Mouse (Mus musculus) intestine, embryonic 14.5 days (tissue): ENCODE data around the gene Glul. TPM values are rescaled to one million over a fixed set of nuclear protein-coding genes. Genes with fewer than 3 reads are reported as not detected.
A peak's percentile ranks its signal among the peaks of the same experiment; 100 is the strongest.

ENCODE experiments used
- ATAC-seq: fragments of 200-750 bp; cut with Nextera tagmentation; replicated peaks from 2 replicates; pipeline ENCODE4 v1.8.0; 2017; ENCODE audit warnings: low read depth, moderate number of reproducible peaks, moderate TSS enrichment, moderate library complexity; ENCODE audit not compliant: low FRiP score, low TSS enrichment
- DNase-seq: peaks from one replicate; pipeline ENCODE4 v3.0.0-alpha.2; 2018; ENCODE audit warnings: low spot score
- H3K27ac ChIP-seq: fragments of 300-500 bp; sonication (generic); 2 replicates; pipeline ENCODE4 v1.5.1; 2014; ENCODE audit warnings: low read depth, mild to moderate bottlenecking, control low read depth
- H3K27me3 ChIP-seq: fragments of 300-500 bp; sonication (generic); replicated peaks from 2 replicates; pipeline ENCODE4 v1.6.1; 2014; ENCODE audit warnings: low read length, control low read depth; ENCODE audit not compliant: control insufficient read depth, insufficient read depth
- H3K36me3 ChIP-seq: fragments of 300-500 bp; sonication (generic); 2 replicates; pipeline ENCODE4 v1.6.1; 2014; ENCODE audit warnings: low read length, control low read depth; ENCODE audit not compliant: control insufficient read depth, insufficient read depth
- H3K4me1 ChIP-seq: fragments of 300-500 bp; sonication (generic); replicated peaks from 2 replicates; pipeline ENCODE4 v1.6.1; 2014; ENCODE audit warnings: low read length, control low read depth, mixed read lengths; ENCODE audit not compliant: control insufficient read depth, insufficient read depth
- H3K4me2 ChIP-seq: fragments of 300-500 bp; sonication (generic); 2 replicates; pipeline ENCODE4 v1.6.1; 2014; ENCODE audit warnings: low read length
- H3K4me3 ChIP-seq: fragments of 300-500 bp; sonication (generic); 2 replicates; pipeline ENCODE4 v1.5.1; 2014; ENCODE audit warnings: low read depth, low read length, control low read depth, mixed read lengths
- H3K9ac ChIP-seq: fragments of 300-500 bp; sonication (generic); 2 replicates; pipeline ENCODE4 v1.6.1; 2014; ENCODE audit warnings: mild to moderate bottlenecking, low read length
- H3K9me3 ChIP-seq: fragments of 300-500 bp; sonication (generic); 2 replicates; pipeline ENCODE4 v1.6.1; 2016; ENCODE audit warnings: low read length, control low read depth; ENCODE audit not compliant: control insufficient read depth
- WGBS: fragments of 180-500 bp; shearing (Covaris S2); extraction: QIAGEN DNeasy Blood & Tissue Kit; methylation state at CpG from one replicate; pipeline ENCODE4 v1.1.7; 2014; 5-methylcytosine and 5-hydroxymethylcytosine counted together
- microRNA-seq: library from miRNA; unstranded; fragments of <30 nt; microRNA quantifications from one replicate; pipeline ENCODE4, GENCODE M21; 2016
- polyA plus RNA-seq: library from polyadenylated mRNA; unstranded; fragments of >200 nt; fragmentation: Nextera tagmentation; extraction: Ambion mirVana; gene quantifications from 2 replicates; pipeline ENCODE4 v1.2.1, GENCODE M21; 2014

The Glul gene
- polyA plus RNA-seq, 1 experiment from 2014 or later, result 91.7 TPM

DNA sequence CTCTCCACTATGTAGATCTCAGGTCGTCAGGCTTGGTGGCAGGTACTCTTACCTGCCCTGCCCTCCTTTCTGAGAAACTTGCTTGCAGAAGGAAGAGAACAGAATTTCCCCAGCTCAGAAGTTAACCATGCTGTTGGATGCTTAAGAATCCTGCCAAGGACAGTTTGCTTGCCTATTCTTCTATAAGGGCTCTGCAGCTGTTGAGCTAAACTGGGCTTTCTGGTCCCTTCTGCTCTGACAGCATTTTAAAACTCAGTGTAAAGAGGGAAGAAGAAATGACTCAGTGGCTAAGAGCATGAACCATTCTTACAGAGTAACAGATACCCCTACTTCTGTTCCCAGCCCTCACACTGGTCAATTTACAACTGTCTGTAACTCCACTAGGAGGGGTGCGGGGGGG is 41.2 kb downstream of the Glul start:
- Histone ChIP-seq H3K27me3 (no peaks in the 10 kb centered on the region), H3K9ac (no peak overlapping the region), H3K4me1 (no peaks in the 10 kb centered on the region), H3K4me3 (no peak overlapping the region), H3K4me2 (no peak overlapping the region), H3K9me3 (no peaks in the 10 kb centered on the region), H3K27ac (no peak overlapping the region), H3K36me3 (no peaks in the 10 kb centered on the region)
- WGBS, result 71% methylated on average over 2 of the region's 2 CpGs
- no peak for DNase-seq
- ATAC-seq, result no peak

- no peaks in the 10 kb centered on the region for H3K36me3 ChIP-seq
- H3K4me1 ChIP-seq, result no peaks in the 10 kb centered on the region
- no peaks in the 10 kb centered on the region for H3K27me3 ChIP-seq
- WGBS, result 83% methylated on average over 5 of the region's 5 CpGs
- H3K4me3 ChIP-seq, result no peak overlapping the region
- no peak for ATAC-seq
- no peak for DNase-seq
- no peaks in the 10 kb centered on the region for H3K9me3 ChIP-seq
- no peak overlapping the region for H3K27ac ChIP-seq
- no peak overlapping the region for H3K4me2 ChIP-seq
- no peak overlapping the region for H3K9ac ChIP-seq
These were observed 45.4 kb downstream of the Glul start for GRCm38 (mm10) chr1:153945181-153945580.

DNA sequence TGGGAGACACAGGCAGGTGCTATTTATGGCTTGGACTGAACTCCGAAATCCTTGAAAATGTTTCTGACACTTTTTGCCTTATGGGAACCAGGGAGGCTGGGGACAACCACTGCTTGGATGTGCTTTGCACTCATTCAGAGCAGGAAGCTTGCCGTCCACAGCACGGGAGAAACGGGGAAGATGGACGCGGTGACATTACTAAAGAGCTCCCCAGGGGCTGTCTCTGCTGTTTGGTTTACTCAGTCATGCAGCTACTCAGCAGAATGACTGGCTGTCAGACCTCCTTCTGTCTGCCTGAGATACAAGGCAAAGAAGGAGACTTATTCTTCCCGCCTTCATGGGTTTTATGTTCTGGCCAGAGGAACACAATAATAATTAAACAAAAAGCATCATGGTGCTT is 47.2 kb downstream of the Glul start:
- 53% methylated on average over 7 of the region's 7 CpGs for WGBS
- no peak for DNase-seq
- no peak overlapping the region for H3K27ac ChIP-seq
- no peak overlapping the region for H3K4me3 ChIP-seq
- no peak for ATAC-seq
- H3K27me3 ChIP-seq, result no peaks in the 10 kb centered on the region
- H3K4me2 ChIP-seq, result no peak overlapping the region
- H3K36me3 ChIP-seq, result no peaks in the 10 kb centered on the region
- H3K9me3 ChIP-seq, result no peaks in the 10 kb centered on the region
- no peaks in the 10 kb centered on the region for H3K4me1 ChIP-seq
- no peak overlapping the region for H3K9ac ChIP-seq

DNA sequence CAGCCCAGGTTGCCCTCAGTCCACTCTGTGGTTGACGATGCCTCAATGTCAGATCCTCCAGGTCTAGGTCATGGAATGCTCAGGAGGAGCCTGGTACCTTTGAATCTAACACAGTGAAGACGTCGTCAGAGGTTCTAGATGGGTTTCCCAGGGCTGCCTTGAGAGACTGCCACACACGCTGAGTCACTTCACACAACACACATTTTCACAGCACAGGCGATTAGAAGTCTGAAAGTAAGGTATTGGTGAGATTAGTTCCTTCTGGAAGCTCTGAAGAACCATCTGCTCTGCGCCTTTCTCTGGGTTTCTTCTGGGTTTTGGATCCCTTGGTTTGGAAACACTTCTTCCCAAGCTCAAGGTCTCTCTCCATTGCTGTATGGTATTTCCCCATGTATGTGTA is 48.1 kb downstream of the Glul start:
- Histone ChIP-seq H3K27ac (no peak overlapping the region), H3K9me3 (no peaks in the 10 kb centered on the region), H3K4me1 (no peaks in the 10 kb centered on the region), H3K27me3 (no peaks in the 10 kb centered on the region), H3K4me3 (no peak overlapping the region), H3K9ac (no peak overlapping the region), H3K4me2 (no peak overlapping the region), H3K36me3 (no peaks in the 10 kb centered on the region)
- no peak for ATAC-seq
- DNase-seq, result no peak
- WGBS, result 91% methylated on average over 6 of the region's 6 CpGs

DNA sequence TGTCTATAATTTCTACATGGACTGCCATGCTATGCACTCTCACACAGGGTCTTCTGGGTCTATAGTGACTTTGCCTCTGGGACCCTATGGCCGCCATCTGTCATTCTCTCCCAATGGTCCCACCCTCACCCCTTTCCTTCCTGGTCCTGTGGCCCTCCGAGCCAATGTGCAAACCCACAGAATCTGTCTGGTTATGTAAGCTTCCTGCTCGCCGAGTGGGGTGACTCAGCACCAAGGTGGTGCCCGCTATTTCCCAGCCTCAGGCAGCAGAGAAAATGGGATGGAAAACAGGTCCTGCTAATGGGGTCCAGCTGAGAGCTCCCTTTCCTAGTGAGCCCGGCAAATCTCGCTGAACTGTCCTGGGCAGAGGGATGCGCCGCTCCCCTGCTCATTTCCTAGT is 53.5 kb downstream of the Glul start:
- H3K27ac ChIP-seq, result no peak overlapping the region

DNA sequence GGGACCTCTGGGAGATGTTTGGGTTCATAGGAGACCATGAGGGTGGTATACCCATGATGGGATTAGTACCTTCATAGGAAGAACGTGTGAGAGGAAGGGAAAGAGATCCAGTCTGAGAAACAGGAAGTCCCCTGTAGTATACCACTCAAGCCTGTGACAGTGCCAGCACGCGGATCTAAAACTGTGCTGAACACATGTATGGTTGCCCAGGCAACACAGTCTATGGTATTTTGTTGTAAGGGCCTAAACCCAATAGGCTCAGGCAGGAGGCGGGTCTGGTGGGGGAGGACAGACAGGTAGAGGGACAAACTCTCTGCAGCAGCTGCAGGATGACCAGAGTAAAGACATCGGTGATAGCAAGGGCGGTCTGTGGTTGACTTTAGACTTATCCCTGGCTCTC is 54.1 kb downstream of the Glul start:
- DNase-seq, result no peak
- Histone ChIP-seq H3K27ac (no peak overlapping the region), H3K9ac (no peak overlapping the region), H3K4me1 (no peaks in the 10 kb centered on the region), H3K4me3 (no peak overlapping the region), H3K27me3 (no peaks in the 10 kb centered on the region), H3K9me3 (no peaks in the 10 kb centered on the region), H3K36me3 (no peaks in the 10 kb centered on the region), H3K4me2 (no peak overlapping the region)
- no peak for ATAC-seq
- 83% methylated on average over 6 of the region's 6 CpGs for WGBS

More for the DNA sequence above, 53.5 kb downstream of the Glul start:
- DNase-seq, result no peak
- H3K9me3 ChIP-seq, result no peaks in the 10 kb centered on the region
- no peak for ATAC-seq
- WGBS, result 79% methylated on average over 9 of the region's 9 CpGs
- no peak overlapping the region for H3K4me2 ChIP-seq
- no peak overlapping the region for H3K4me3 ChIP-seq
- H3K36me3 ChIP-seq, result no peaks in the 10 kb centered on the region
- no peaks in the 10 kb centered on the region for H3K27me3 ChIP-seq
- H3K9ac ChIP-seq, result no peak overlapping the region
- H3K4me1 ChIP-seq, result no peaks in the 10 kb centered on the region

- Histone ChIP-seq H3K9ac (no peak overlapping the region), H3K4me3 (no peak overlapping the region), H3K4me2 (no peak overlapping the region), H3K9me3 (no peaks in the 10 kb centered on the region), H3K36me3 (no peaks in the 10 kb centered on the region), H3K4me1 (no peaks in the 10 kb centered on the region), H3K27ac (no peak overlapping the region), H3K27me3 (no peaks in the 10 kb centered on the region)
- DNase-seq (no peak), ATAC-seq (no peak)
- 45% methylated on average over 1 of the region's 1 CpGs for WGBS
These were observed 58.1 kb downstream of the Glul start for GRCm38 (mm10) chr1:153957850-153958249.

Small RNA genes within 50 kb of the gene (microRNA-seq; reads per million reads assigned to microRNA genes)
- 18.8 reads per million, percentile 46 among the genes with 10 or more reads in this experiment for gene Mir8114

Other genes with a start within 250 kb of the Glul start
- gene Rgs8, start 246.9 kb upstream of the Glul start, polyA plus RNA-seq, result 0.04 and 0.46 TPM in 2 replicates
- gene Rgs16, start 159.6 kb upstream of the Glul start, polyA plus RNA-seq, result 2.4 and 2.7 TPM in 2 replicates
- gene Rnasel, start 150.5 kb upstream of the Glul start, polyA plus RNA-seq, result 15.8 and 18.7 TPM in 2 replicates
- 0.08 and 0.22 TPM in 2 replicates for gene Rgsl1, start 55.8 kb upstream of the Glul start, polyA plus RNA-seq
- 0.14 and 0.28 TPM in 2 replicates for gene Teddm1b, start 25.6 kb upstream of the Glul start, polyA plus RNA-seq
- not detected in 2 replicates for gene Teddm1a, start 8.2 kb upstream of the Glul start, polyA plus RNA-seq
- 0.35 and 0.42 TPM in 2 replicates for gene Teddm2, start 284 bp downstream of the Glul start, polyA plus RNA-seq